Mouse (Mus musculus) hindbrain, postnatal 0 days (tissue): Measurements from ENCODE around the gene Fam222b. TPM values are rescaled to one million over a fixed set of nuclear protein-coding genes. Genes with fewer than 3 reads are reported as not detected.

Source experiments
- ATAC-seq: fragments of 200-750 bp; cut with Nextera tagmentation; 2 replicates; pipeline ENCODE4 v1.8.0; 2017; ENCODE audit warnings: mild to moderate bottlenecking, moderate TSS enrichment, moderate library complexity
- DNase-seq: peaks from one replicate; pipeline ENCODE4 v3.0.0-alpha.2; 2015; ENCODE audit warnings: low spot score
- H3K27ac ChIP-seq: fragments of 300-500 bp; sonication (generic); 2 replicates; pipeline ENCODE4 v1.5.1; 2014; ENCODE audit warnings: mild to moderate bottlenecking
- H3K27me3 ChIP-seq: fragments of 300-500 bp; sonication (generic); 2 replicates; pipeline ENCODE4 v1.6.1; 2014; ENCODE audit warnings: low read length, mixed read lengths; ENCODE audit not compliant: insufficient read depth
- H3K36me3 ChIP-seq: fragments of 300-500 bp; sonication (generic); 2 replicates; pipeline ENCODE4 v1.6.1; 2014; ENCODE audit warnings: low read length, mixed read lengths; ENCODE audit not compliant: insufficient read depth
- H3K4me1 ChIP-seq: fragments of 300-500 bp; sonication (generic); 2 replicates; pipeline ENCODE4 v1.6.1; 2014; ENCODE audit warnings: antibody characterized with exemption, low read length, mixed read lengths; ENCODE audit not compliant: insufficient read depth
- H3K4me2 ChIP-seq: fragments of 300-500 bp; sonication (generic); 2 replicates; pipeline ENCODE4 v1.6.1; 2014; ENCODE audit warnings: low read depth, mild to moderate bottlenecking, low read length, moderate library complexity, mixed read lengths
- H3K4me3 ChIP-seq: fragments of 300-500 bp; sonication (generic); 2 replicates; pipeline ENCODE4 v1.5.1; 2014; ENCODE audit warnings: low read length
- H3K9ac ChIP-seq: fragments of 300-500 bp; sonication (generic); replicated peaks from 2 replicates; pipeline ENCODE4 v1.6.1; 2014; ENCODE audit warnings: mild to moderate bottlenecking, low read length, moderate library complexity, mixed read lengths
- H3K9me3 ChIP-seq: fragments of 300-500 bp; sonication (generic); 2 replicates; pipeline ENCODE4 v1.6.1; 2016; ENCODE audit warnings: low read length, mixed read lengths
- CTCF ChIP-seq: IDR thresholded peaks from 2 replicates; pipeline ENCODE4 v1.5.1; 2016; ENCODE audit warnings: antibody characterized with exemption, control low read depth, low read depth
- WGBS: fragments of 180-500 bp; shearing (Covaris S2); extraction: QIAGEN DNeasy Blood & Tissue Kit; methylation state at CpG from one replicate; pipeline ENCODE4 v1.1.7; 2014; 5-methylcytosine and 5-hydroxymethylcytosine counted together
- polyA plus RNA-seq: library from polyadenylated mRNA; unstranded; fragments of >200 nt; fragmentation: Nextera tagmentation; extraction: Ambion mirVana; gene quantifications from 2 replicates; pipeline ENCODE4 v1.2.1, GENCODE M21; 2015
- total RNA-seq: library from RNA; depleted of rRNA; stranded (reverse); fragments of >200 nt; gene quantifications from 2 replicates; pipeline ENCODE4 v1.2.3, GENCODE M21; 2014

The Fam222b gene
- total and polyA plus RNA-seq, 2 experiments from 2014 or later = 22.9 to 32.6 TPM

DNA sequence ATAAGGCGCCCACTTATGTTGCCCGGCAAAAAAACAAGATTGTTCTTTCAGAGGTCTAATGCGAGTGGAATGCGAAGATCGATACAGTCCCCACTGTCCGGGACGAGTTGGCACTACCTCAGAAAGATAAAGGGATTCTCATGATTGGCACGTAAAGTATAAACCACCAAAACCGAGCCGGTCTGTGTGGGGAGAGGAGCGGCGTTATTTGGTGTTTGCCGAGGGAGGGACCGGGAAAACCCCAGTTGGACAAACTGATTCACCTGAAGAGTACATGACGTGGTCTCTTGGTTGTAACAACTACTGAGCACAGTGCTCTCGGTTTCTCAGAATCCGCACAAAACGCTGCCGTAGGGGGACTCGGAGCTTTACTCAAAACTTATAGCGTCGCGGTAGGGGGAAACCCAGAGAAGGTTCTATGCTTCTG, 82.5 kb downstream of the Fam222b start:
- no peak for ATAC-seq
- Histone ChIP-seq H3K4me2 (peak overlapping the region; percentile 59), H3K27me3 (no peaks in the 10 kb centered on the region), H3K9me3 (no peaks in the 10 kb centered on the region), H3K4me1 (peaks cover 14% of the 10 kb centered on the region), H3K27ac (peak overlapping the region; percentile 91; the same call in 1 of the 2 replicates), H3K4me3 (peak overlapping the region; percentile 55), H3K9ac (peak overlapping the region; percentile 46; the same call in 1 of the 2 replicates), H3K36me3 (peaks cover 22% of the 10 kb centered on the region)
- DNase-seq = no peak
- no peak for TF ChIP-seq CTCF
- WGBS = 1% methylated on average over 23 of the region's 23 CpGs

DNA sequence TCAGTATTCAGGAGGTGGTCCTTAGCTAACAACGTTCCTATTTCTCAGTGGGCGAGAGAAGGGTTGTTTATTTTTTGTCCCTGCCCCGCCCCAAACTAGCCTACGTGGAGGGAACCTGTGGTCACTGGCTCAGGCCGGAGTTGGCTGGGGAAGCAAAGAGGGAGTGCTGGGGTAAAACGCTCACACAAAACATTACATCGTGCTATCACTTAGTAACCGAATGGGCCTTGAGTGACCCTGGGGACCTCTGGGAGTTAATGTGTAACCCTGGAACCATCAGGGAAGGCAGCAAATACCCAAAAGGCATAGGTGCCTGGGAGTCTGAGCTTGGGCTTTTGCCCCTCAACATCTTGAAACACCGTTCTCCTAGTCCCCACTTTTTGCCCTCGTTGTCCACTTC, 83.0 kb downstream of the Fam222b start:
- H3K9ac ChIP-seq = 0 out of 2 replicates have a peak overlapping the region, but pooled peaks have one; percentile 9
- peak overlapping the region; percentile 59 for H3K4me2 ChIP-seq
- ATAC-seq = no peak
- peaks cover 17% of the 10 kb centered on the region for H3K4me1 ChIP-seq
- 2% methylated on average over 10 of the region's 10 CpGs for WGBS
- no peaks in the 10 kb centered on the region for H3K27me3 ChIP-seq
- H3K4me3 ChIP-seq = peak overlapping the region; percentile 55
- peaks cover 22% of the 10 kb centered on the region for H3K36me3 ChIP-seq
- H3K27ac ChIP-seq = peak overlapping the region; percentile 91
- DNase-seq = no peak
- no peaks in the 10 kb centered on the region for H3K9me3 ChIP-seq
- TF ChIP-seq CTCF = no peak

GRCm38 (mm10) chr11:78177903-78178858, 83.7 kb downstream of the Fam222b start:
- ATAC-seq = peak; percentile 84
- H3K9me3 ChIP-seq = no peaks in the 10 kb centered on the region
- H3K4me3 ChIP-seq = peak overlapping the region; percentile 55

GRCm38 (mm10) chr11:78178859-78179437, 84.5 kb downstream of the Fam222b start:
- 3% methylated on average over 29 of the region's 29 CpGs for WGBS
- Histone ChIP-seq H3K27me3 (no peaks in the 10 kb centered on the region), H3K9me3 (no peaks in the 10 kb centered on the region), H3K4me3 (peak overlapping the region; percentile 55), H3K36me3 (peaks cover 22% of the 10 kb centered on the region), H3K27ac (peak overlapping the region; percentile 91), H3K9ac (peak overlapping the region; percentile 67), H3K4me2 (peak overlapping the region; percentile 59), H3K4me1 (peaks cover 17% of the 10 kb centered on the region)
- DNase-seq = peak; percentile 89
- TF ChIP-seq CTCF = peak; percentile 26; the same call in 1 of the 2 replicates
- peak; percentile 36 for ATAC-seq

More at GRCm38 (mm10) chr11:78177903-78178858, 83.7 kb downstream of the Fam222b start:
- peaks cover 17% of the 10 kb centered on the region for H3K4me1 ChIP-seq
- peak; percentile 97 for DNase-seq
- no peaks in the 10 kb centered on the region for H3K27me3 ChIP-seq
- peak; percentile 99 for TF ChIP-seq CTCF
- peak overlapping the region; percentile 67 for H3K9ac ChIP-seq
- 3% methylated on average over 59 of the region's 84 CpGs for WGBS
- H3K4me2 ChIP-seq = peak overlapping the region; percentile 59
- peak overlapping the region; percentile 91 for H3K27ac ChIP-seq
- peaks cover 22% of the 10 kb centered on the region for H3K36me3 ChIP-seq

GRCm38 (mm10) chr11:78179438-78179999, 85.1 kb downstream of the Fam222b start:
- TF ChIP-seq CTCF = no peak
- 29% methylated on average over 8 of the region's 8 CpGs for WGBS
- Histone ChIP-seq H3K4me2 (peak overlapping the region; percentile 59), H3K4me1 (peaks cover 17% of the 10 kb centered on the region), H3K36me3 (peaks cover 22% of the 10 kb centered on the region), H3K27me3 (no peaks in the 10 kb centered on the region), H3K27ac (peak overlapping the region; percentile 91; the same call in 1 of the 2 replicates), H3K9me3 (no peaks in the 10 kb centered on the region), H3K9ac (no peak overlapping the region; the same call in 1 of the 2 replicates), H3K4me3 (peak overlapping the region; percentile 55)
- no peak for DNase-seq
- ATAC-seq = no peak

- Histone ChIP-seq H3K9me3 (no peaks in the 10 kb centered on the region), H3K36me3 (peaks cover 22% of the 10 kb centered on the region), H3K4me1 (peaks cover 17% of the 10 kb centered on the region), H3K9ac (no peak overlapping the region), H3K27me3 (no peaks in the 10 kb centered on the region), H3K4me2 (peak overlapping the region; percentile 59), H3K27ac (no peak overlapping the region), H3K4me3 (no peak overlapping the region)
- DNase-seq = no peak
- no peak for ATAC-seq
- no peak for TF ChIP-seq CTCF
- WGBS = 77% methylated on average over 6 of the region's 6 CpGs
Observed at GRCm38 (mm10) chr11:78180081-78180761, 85.8 kb downstream of the Fam222b start.
